Mouse (Mus musculus) liver, embryonic 15.5 days (tissue): ENCODE measurements around the gene Ccdc12. TPM values are rescaled to one million over a fixed set of nuclear protein-coding genes. Genes with fewer than 3 reads are reported as not detected.

Source experiments
- ATAC-seq: fragments of 200-750 bp; cut with Nextera tagmentation; 2 replicates; pipeline ENCODE4 v1.8.0; 2017; ENCODE audit warnings: moderate number of reproducible peaks, mild to moderate bottlenecking, moderate library complexity; ENCODE audit not compliant: insufficient read depth
- H3K27ac ChIP-seq: fragments of 300-500 bp; sonication (generic); replicated peaks from 2 replicates; pipeline ENCODE4 v1.5.1; 2015; ENCODE audit warnings: mild to moderate bottlenecking, inconsistent platforms
- H3K27me3 ChIP-seq: fragments of 300-500 bp; sonication (generic); 2 replicates; pipeline ENCODE4 v1.6.1; 2015; ENCODE audit warnings: mild to moderate bottlenecking, inconsistent platforms
- H3K36me3 ChIP-seq: fragments of 300-500 bp; sonication (generic); replicated peaks from 2 replicates; pipeline ENCODE4 v1.6.1; 2015; ENCODE audit warnings: moderate library complexity, mild to moderate bottlenecking, inconsistent platforms
- H3K4me1 ChIP-seq: fragments of 300-500 bp; sonication (generic); replicated peaks from 2 replicates; pipeline ENCODE4 v1.6.1; 2015; ENCODE audit warnings: inconsistent platforms
- H3K4me2 ChIP-seq: fragments of 300-500 bp; sonication (generic); 2 replicates; pipeline ENCODE4 v1.6.1; 2015; ENCODE audit warnings: moderate library complexity, mild to moderate bottlenecking, inconsistent platforms
- H3K4me3 ChIP-seq: fragments of 300-500 bp; sonication (generic); replicated peaks from 2 replicates; pipeline ENCODE4 v1.5.1; 2015; ENCODE audit warnings: mild to moderate bottlenecking, inconsistent platforms
- H3K9ac ChIP-seq: fragments of 300-500 bp; sonication (generic); 2 replicates; pipeline ENCODE4 v1.6.1; 2015; ENCODE audit warnings: moderate library complexity, mild to moderate bottlenecking, inconsistent platforms
- H3K9me3 ChIP-seq: fragments of 300-500 bp; sonication (generic); replicated peaks from 2 replicates; pipeline ENCODE4 v1.6.1; 2016; ENCODE audit warnings: inconsistent platforms
- WGBS: fragments of 180-500 bp; shearing (Covaris S2); methylation state at CpG from one replicate; pipeline ENCODE4 v1.1.7; 2015; ENCODE audit warnings: mixed read lengths; ENCODE audit not compliant: insufficient replicate concordance; 5-methylcytosine and 5-hydroxymethylcytosine counted together
- polyA plus RNA-seq: library from polyadenylated mRNA; unstranded; fragments of >200 nt; fragmentation: Nextera tagmentation; extraction: Ambion mirVana; gene quantifications from 2 replicates; pipeline ENCODE4 v1.2.1, GENCODE M21; 2015

Gene Ccdc12
- polyA plus RNA-seq, 1 experiment from 2014 or later = 60.9 TPM

- Histone ChIP-seq H3K36me3 (no peaks in the 10 kb centered on the region; the same call in none of the 2 replicates), H3K27ac (peak overlapping the region; percentile 56; the same call in 1 of the 2 replicates), H3K9me3 (no peaks in the 10 kb centered on the region), H3K4me2 (peak overlapping the region; percentile 20; the same call in 1 of the 2 replicates), H3K4me3 (no peak overlapping the region), H3K4me1 (peaks cover 86% of the 10 kb centered on the region), H3K9ac (0 out of 2 replicates have a peak overlapping the region, but pooled peaks have one; percentile 14), H3K27me3 (no peaks in the 10 kb centered on the region)
- 46% methylated on average over 7 of the region's 7 CpGs for WGBS
- ATAC-seq = no peak
Measured at GRCm38 (mm10) chr9:110660856-110661612, 4.7 kb downstream of the Ccdc12 start.

DNA sequence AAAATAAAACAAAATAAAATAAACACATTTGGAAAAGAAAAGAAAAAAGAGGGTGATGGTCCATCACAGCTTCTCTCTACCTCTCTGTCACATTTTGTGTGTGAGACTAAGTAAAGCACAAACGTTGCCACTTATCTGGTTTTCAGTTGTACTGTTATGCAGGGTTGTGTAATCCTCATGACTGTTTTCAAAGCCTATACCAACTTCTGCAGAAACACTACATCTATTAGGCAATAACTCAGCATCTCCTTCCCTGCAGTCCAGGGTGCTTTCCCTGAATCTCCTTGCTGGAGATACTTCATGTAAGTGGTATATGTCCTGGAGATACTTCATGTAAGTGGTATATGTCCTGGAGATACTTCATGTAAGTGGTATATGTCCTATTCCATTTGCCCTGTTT, 6.5 kb downstream of the Ccdc12 start:
- ATAC-seq = no peak
- Histone ChIP-seq H3K9ac (no peak overlapping the region), H3K4me3 (no peak overlapping the region), H3K36me3 (no peaks in the 10 kb centered on the region; the same call in none of the 2 replicates), H3K9me3 (no peaks in the 10 kb centered on the region), H3K4me1 (peaks cover 96% of the 10 kb centered on the region), H3K4me2 (no peak overlapping the region; the same call in 1 of the 2 replicates), H3K27ac (peak overlapping the region; percentile 56; the same call in 1 of the 2 replicates), H3K27me3 (no peaks in the 10 kb centered on the region)
- 25% methylated on average over 1 of the region's 1 CpGs for WGBS

- peak overlapping the region; percentile 50 for H3K4me3 ChIP-seq
- H3K27me3 ChIP-seq = peaks cover 16% of the 10 kb centered on the region
- WGBS = 7% methylated on average over 4 of the region's 4 CpGs
- H3K27ac ChIP-seq = peak overlapping the region; percentile 88
- H3K4me1 ChIP-seq = peaks cover 97% of the 10 kb centered on the region
- ATAC-seq = peak; percentile 82
- peak overlapping the region; percentile 61 for H3K9ac ChIP-seq
- no peaks in the 10 kb centered on the region for H3K9me3 ChIP-seq
- H3K36me3 ChIP-seq = no peaks in the 10 kb centered on the region
- peak overlapping the region; percentile 81 for H3K4me2 ChIP-seq
Measured at GRCm38 (mm10) chr9:110665912-110666311, 9.6 kb downstream of the Ccdc12 start.

DNA sequence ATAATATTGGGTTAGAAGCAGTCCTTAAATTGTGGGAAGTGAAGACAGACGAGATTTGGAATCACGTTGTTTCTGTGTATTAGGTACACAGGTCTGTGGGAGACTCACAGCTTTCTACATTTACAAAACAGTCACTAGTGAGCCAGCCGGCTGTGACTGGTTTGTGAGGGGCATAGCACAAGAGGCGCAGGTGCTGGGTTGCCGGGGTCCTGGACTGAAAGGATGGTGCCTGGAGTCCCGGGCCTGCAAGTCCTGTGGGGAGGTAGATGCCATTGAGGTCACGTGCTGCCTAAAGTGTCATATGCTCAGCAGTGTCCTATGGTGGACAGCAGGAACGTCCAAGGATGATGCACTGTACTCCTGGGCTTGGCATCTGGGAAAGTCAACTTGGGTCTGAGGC, 10.1 kb downstream of the Ccdc12 start:
- peak; percentile 14 for ATAC-seq
- Histone ChIP-seq H3K4me3 (peak overlapping the region; percentile 50), H3K27me3 (peaks cover 20% of the 10 kb centered on the region), H3K9me3 (no peaks in the 10 kb centered on the region), H3K9ac (peak overlapping the region; percentile 61), H3K27ac (peak overlapping the region; percentile 88), H3K4me1 (peaks cover 97% of the 10 kb centered on the region), H3K36me3 (no peaks in the 10 kb centered on the region), H3K4me2 (peak overlapping the region; percentile 81)
- 19% methylated on average over 8 of the region's 8 CpGs for WGBS

GRCm38 (mm10) chr9:110667219-110667836, 11.0 kb downstream of the Ccdc12 start:
- peaks cover 93% of the 10 kb centered on the region for H3K4me1 ChIP-seq
- peaks cover 22% of the 10 kb centered on the region for H3K27me3 ChIP-seq
- H3K4me3 ChIP-seq = no peak overlapping the region
- H3K4me2 ChIP-seq = no peak overlapping the region; the same call in 1 of the 2 replicates
- no peak overlapping the region for H3K9ac ChIP-seq
- no peak for ATAC-seq
- 19% methylated on average over 4 of the region's 4 CpGs for WGBS
- no peaks in the 10 kb centered on the region for H3K9me3 ChIP-seq
- no peaks in the 10 kb centered on the region for H3K36me3 ChIP-seq
- H3K27ac ChIP-seq = no peak overlapping the region

DNA sequence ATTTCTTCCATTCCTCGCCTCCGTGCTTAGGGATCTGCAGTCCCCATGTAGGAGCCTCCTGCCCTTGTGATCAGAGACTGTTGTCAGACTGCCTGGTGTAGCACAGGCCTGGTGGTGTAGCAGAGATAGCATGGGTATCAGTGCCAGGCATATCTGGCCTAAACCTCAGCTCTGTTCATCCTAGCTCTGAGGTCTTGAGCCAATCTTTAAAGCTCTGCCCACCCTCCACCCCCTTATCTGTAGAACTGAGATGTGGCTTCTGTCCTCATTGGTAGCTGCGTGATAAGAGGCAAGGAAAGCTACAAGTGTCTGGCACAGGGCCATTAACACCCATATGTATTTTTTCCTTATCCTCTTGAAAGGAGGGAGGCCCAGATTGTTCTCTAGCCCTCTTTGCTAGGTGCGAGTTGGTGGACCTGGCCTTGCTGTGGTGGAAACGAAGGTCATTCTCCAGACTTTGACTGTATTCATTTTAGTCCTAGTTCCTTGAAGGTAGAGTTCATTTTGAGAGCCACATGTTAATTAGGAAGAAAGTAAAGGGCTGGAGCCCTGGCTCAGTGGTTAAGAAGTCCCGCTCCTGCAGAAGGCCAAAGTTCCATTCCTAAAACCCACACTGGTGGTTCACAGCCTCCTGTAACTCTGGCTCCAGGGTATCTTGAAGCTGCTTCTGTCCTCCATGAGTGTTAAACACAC, 12.4 kb downstream of the Ccdc12 start:
- Histone ChIP-seq H3K4me3 (no peak overlapping the region), H3K4me1 (peaks cover 95% of the 10 kb centered on the region), H3K9ac (no peak overlapping the region), H3K4me2 (peak overlapping the region; percentile 35), H3K36me3 (no peaks in the 10 kb centered on the region), H3K9me3 (no peaks in the 10 kb centered on the region), H3K27ac (peak overlapping the region; percentile 61), H3K27me3 (peaks cover 22% of the 10 kb centered on the region)
- peak; percentile 86 for ATAC-seq
- 22% methylated on average over 6 of the region's 6 CpGs for WGBS

DNA sequence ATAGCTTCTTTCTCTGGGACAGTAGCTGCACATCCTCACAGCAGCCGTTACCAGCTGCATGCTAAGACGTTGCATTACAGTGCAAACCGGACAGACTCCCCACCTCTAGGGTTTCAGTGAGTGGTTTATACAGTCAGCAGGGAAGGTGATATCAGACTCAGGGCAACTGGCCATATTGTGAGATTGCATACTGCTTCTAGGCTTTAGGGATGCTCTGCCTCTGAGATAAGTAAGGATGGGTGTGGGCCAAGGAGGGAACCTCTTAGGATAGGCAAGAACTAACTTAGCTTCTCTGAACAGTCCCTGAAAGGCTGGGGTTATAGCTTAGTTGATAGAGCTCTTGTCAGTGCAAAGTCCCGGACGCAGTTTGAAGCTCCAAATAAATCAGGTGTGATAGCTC, 13.5 kb downstream of the Ccdc12 start:
- H3K9ac ChIP-seq = no peak overlapping the region
- 39% methylated on average over 5 of the region's 5 CpGs for WGBS
- H3K4me2 ChIP-seq = peak overlapping the region; percentile 41
- peaks cover 22% of the 10 kb centered on the region for H3K27me3 ChIP-seq
- no peaks in the 10 kb centered on the region for H3K36me3 ChIP-seq
- peaks cover 94% of the 10 kb centered on the region for H3K4me1 ChIP-seq
- ATAC-seq = peak; percentile 29
- H3K27ac ChIP-seq = peak overlapping the region; percentile 43; the same call in 1 of the 2 replicates
- no peak overlapping the region for H3K4me3 ChIP-seq
- H3K9me3 ChIP-seq = no peaks in the 10 kb centered on the region

DNA sequence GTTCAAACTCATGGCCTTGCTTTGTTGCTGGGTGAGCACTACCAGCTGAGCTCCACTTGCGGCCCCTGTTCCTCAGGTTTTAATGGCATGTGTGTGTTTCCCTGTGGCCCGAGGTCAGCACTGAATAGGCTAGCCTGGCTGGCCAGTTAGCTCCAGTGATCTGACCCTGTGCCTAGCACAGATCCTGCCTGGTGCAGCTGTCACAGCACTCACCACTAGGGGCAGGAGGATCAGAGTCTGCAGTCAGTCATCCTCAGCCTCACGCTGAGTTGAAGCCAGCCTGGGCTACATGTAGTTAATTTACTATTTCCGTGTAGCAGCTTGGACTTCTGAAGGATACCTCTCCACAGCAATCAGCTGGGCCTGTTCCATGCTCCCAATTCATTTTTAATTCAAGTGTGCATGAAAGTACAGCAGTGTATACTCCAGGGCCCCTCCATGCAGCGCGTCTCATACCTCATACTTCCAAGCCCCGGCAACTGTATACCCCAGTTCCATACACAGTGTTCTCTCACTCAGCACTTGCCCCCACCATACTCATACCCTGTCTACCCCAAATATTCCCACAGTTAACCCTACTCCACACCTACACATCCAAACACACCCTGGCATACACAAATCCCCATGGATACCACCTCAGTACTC, 16.3 kb downstream of the Ccdc12 start:
- no peaks in the 10 kb centered on the region for H3K9me3 ChIP-seq
- H3K4me3 ChIP-seq = no peak overlapping the region
- H3K27me3 ChIP-seq = peaks cover 22% of the 10 kb centered on the region
- 63% methylated on average over 7 of the region's 7 CpGs for WGBS
- no peak overlapping the region for H3K27ac ChIP-seq
- ATAC-seq = no peak
- H3K36me3 ChIP-seq = no peaks in the 10 kb centered on the region
- H3K9ac ChIP-seq = no peak overlapping the region
- no peak overlapping the region for H3K4me2 ChIP-seq
- H3K4me1 ChIP-seq = peaks cover 93% of the 10 kb centered on the region

- Histone ChIP-seq H3K27ac (no peak overlapping the region; the same call in 1 of the 2 replicates), H3K9ac (no peak overlapping the region), H3K4me1 (peaks cover 92% of the 10 kb centered on the region), H3K27me3 (peaks cover 22% of the 10 kb centered on the region), H3K9me3 (no peaks in the 10 kb centered on the region), H3K4me3 (no peak overlapping the region), H3K36me3 (no peaks in the 10 kb centered on the region), H3K4me2 (no peak overlapping the region)
- ATAC-seq = no peak
- WGBS = 44% methylated on average over 10 of the region's 10 CpGs
Measured at GRCm38 (mm10) chr9:110673107-110673752, 16.9 kb downstream of the Ccdc12 start.

GRCm38 (mm10) chr9:110676492-110676911, 20.2 kb downstream of the Ccdc12 start:
- H3K36me3 ChIP-seq = no peaks in the 10 kb centered on the region
- H3K9me3 ChIP-seq = no peaks in the 10 kb centered on the region
- ATAC-seq = peak; percentile 59
- H3K4me1 ChIP-seq = peaks cover 63% of the 10 kb centered on the region
- peak overlapping the region; percentile 13 for H3K4me2 ChIP-seq
- H3K9ac ChIP-seq = no peak overlapping the region
- peak overlapping the region; percentile 46 for H3K27ac ChIP-seq
- no peaks in the 10 kb centered on the region; the same call in 1 of the 2 replicates for H3K27me3 ChIP-seq
- H3K4me3 ChIP-seq = no peak overlapping the region
- WGBS = 12% methylated on average over 8 of the region's 8 CpGs
